Mouse (Mus musculus) MEL (cell line): ENCODE data around the gene Iqcd. TPM values are rescaled to one million over a fixed set of nuclear protein-coding genes. Genes with fewer than 3 reads are reported as not detected.

Experiments used
- DNase-seq: peaks from one replicate; pipeline ENCODE4 v3.0.0; 2011; ENCODE audit warnings: low read depth, low spot score
- H3K27ac ChIP-seq: 2 replicates; pipeline ENCODE4 v1.5.1; 2012; ENCODE audit warnings: low read depth, mild to moderate bottlenecking, control low read depth, low read length, moderate library complexity; ENCODE audit not compliant: control insufficient read depth
- H3K27me3 ChIP-seq, 2 experiments: fragments of 150-350 bp in 1 of 2; sonication (generic) in 1 of 2; 2 replicates each; pipeline ENCODE4 v1.6.1; 2012; ENCODE audit warnings: low read length in 2 of 2, mild to moderate bottlenecking in 2 of 2, improper control_type of control experiment in 1 of 2, moderate library complexity in 1 of 2; ENCODE audit not compliant: insufficient read depth in 2 of 2, control insufficient read depth in 1 of 2
- H3K36me3 ChIP-seq, 2 experiments: 2 replicates each; pipeline ENCODE4 v1.6.1; 2012 to 2014; ENCODE audit warnings: low read length in 2 of 2, improper control_type of control experiment in 1 of 2, inconsistent platforms in 1 of 2, mild to moderate bottlenecking in 1 of 2; ENCODE audit not compliant: insufficient read depth in 2 of 2, control insufficient read depth in 1 of 2
- H3K4me1 ChIP-seq, 2 experiments: fragments of 150-350 bp in 1 of 2; sonication (generic) in 1 of 2; 2 replicates each; pipeline ENCODE4 v1.6.1; 2012; ENCODE audit warnings: low read length in 2 of 2, improper control_type of control experiment in 1 of 2, mild to moderate bottlenecking in 1 of 2; ENCODE audit not compliant: insufficient read depth in 2 of 2, control insufficient read depth in 1 of 2
- H3K4me3 ChIP-seq, 2 experiments: fragments of 150-350 bp in 1 of 2; sonication (generic) in 1 of 2; 2 replicates each; pipeline ENCODE4 v1.5.1; 2012; ENCODE audit warnings: low read depth in 2 of 2, low read length in 2 of 2, mild to moderate bottlenecking in 2 of 2, moderate library complexity in 2 of 2, control low read depth in 1 of 2, improper control_type of control experiment in 1 of 2; ENCODE audit not compliant: control insufficient read depth in 1 of 2, insufficient read depth in 1 of 2
- H3K79me2 ChIP-seq: 2 replicates; pipeline ENCODE4 v1.6.1; 2012; ENCODE audit warnings: mild to moderate bottlenecking, low read length, moderate library complexity; ENCODE audit not compliant: control insufficient read depth, poor library complexity, insufficient read depth
- H3K9ac ChIP-seq: 2 replicates; pipeline ENCODE4 v1.6.1; 2012; ENCODE audit warnings: low read depth, mild to moderate bottlenecking, control low read depth, low read length, moderate library complexity; ENCODE audit not compliant: control insufficient read depth, poor library complexity, severe bottlenecking
- H3K9me3 ChIP-seq: fragments of 150-350 bp; sonication (generic); replicated peaks from 2 replicates; pipeline ENCODE4 v1.6.1; 2012; ENCODE audit warnings: mild to moderate bottlenecking, low read length, improper control_type of control experiment, moderate library complexity; ENCODE audit not compliant: insufficient read depth
- BHLHE40 ChIP-seq: IDR thresholded peaks from 2 replicates; pipeline ENCODE4 v1.6.1; 2012; ENCODE audit warnings: low read depth, mild to moderate bottlenecking, inconsistent platforms, low read length, improper control_type of control experiment, borderline replicate concordance
- CHD2 ChIP-seq: IDR thresholded peaks from 2 replicates; pipeline ENCODE4 v1.6.1; 2011; ENCODE audit warnings: low read length, improper control_type of control experiment
- CTCF ChIP-seq, 3 experiments: IDR thresholded peaks in 2 of 3; conservative IDR thresholded peaks in 1 of 3; 2 replicates each; pipeline ENCODE4 v1.5.1; 2011 to 2012; ENCODE audit warnings: low read length in 3 of 3, low read depth in 2 of 3, mild to moderate bottlenecking in 2 of 3, improper control_type of control experiment in 1 of 3, inconsistent platforms in 1 of 3, mixed read lengths in 1 of 3, moderate library complexity in 1 of 3; ENCODE audit not compliant: control insufficient read depth in 1 of 3, insufficient read depth in 1 of 3, poor library complexity in 1 of 3, severe bottlenecking in 1 of 3
- ELF1 ChIP-seq: IDR thresholded peaks from 2 replicates; pipeline ENCODE4 v1.6.1; 2014; ENCODE audit warnings: low read depth, mild to moderate bottlenecking, inconsistent platforms, low read length, improper control_type of control experiment, moderate library complexity
- EP300 ChIP-seq, 2 experiments: IDR thresholded peaks; 2 replicates each; pipeline ENCODE4 v1.6.1; 2011; ENCODE audit warnings: improper control_type of control experiment in 2 of 2, low read length in 2 of 2, low read depth in 1 of 2, mild to moderate bottlenecking in 1 of 2
- ETS1 ChIP-seq: IDR thresholded peaks from 2 replicates; pipeline ENCODE4 v1.6.1; 2012; ENCODE audit warnings: low read depth, mild to moderate bottlenecking, inconsistent platforms, low read length, improper control_type of control experiment, moderate library complexity
- GABPA ChIP-seq: IDR thresholded peaks from 2 replicates; pipeline ENCODE4 v1.6.1; 2012; ENCODE audit warnings: low read depth, mild to moderate bottlenecking, inconsistent platforms, low read length, improper control_type of control experiment, moderate library complexity
- GATA1 ChIP-seq: IDR thresholded peaks from 2 replicates; pipeline ENCODE4 v1.6.1; 2011; ENCODE audit warnings: low read depth, low read length, improper control_type of control experiment
- HCFC1 ChIP-seq: IDR thresholded peaks from 2 replicates; pipeline ENCODE4 v1.6.1; 2012; ENCODE audit warnings: low read depth, mild to moderate bottlenecking, inconsistent platforms, low read length, improper control_type of control experiment, moderate library complexity
- JUND ChIP-seq: IDR thresholded peaks from 2 replicates; pipeline ENCODE4 v1.6.1; 2011; ENCODE audit warnings: low read depth, mild to moderate bottlenecking, improper control_type of control experiment, low read length
- KAT2A ChIP-seq: conservative IDR thresholded peaks from 2 replicates; pipeline ENCODE4 v1.6.1; 2012; ENCODE audit warnings: low read depth, low read length, improper control_type of control experiment, inconsistent platforms
- MAX ChIP-seq: IDR thresholded peaks from 2 replicates; pipeline ENCODE4 v1.6.1; 2011; ENCODE audit warnings: low read length, improper control_type of control experiment
- MAZ ChIP-seq: IDR thresholded peaks from 2 replicates; pipeline ENCODE4 v1.6.1; 2012; ENCODE audit warnings: low read depth, mild to moderate bottlenecking, inconsistent platforms, low read length, improper control_type of control experiment
- MXI1 ChIP-seq: IDR thresholded peaks from 2 replicates; pipeline ENCODE4 v1.6.1; 2011; ENCODE audit warnings: mild to moderate bottlenecking, low read depth, low read length, improper control_type of control experiment
- MYC ChIP-seq: IDR thresholded peaks from 2 replicates; pipeline ENCODE4 v1.6.1; 2011; ENCODE audit warnings: low read depth, mild to moderate bottlenecking, low read length, improper control_type of control experiment, moderate library complexity
- NELFE ChIP-seq: IDR thresholded peaks from 2 replicates; pipeline ENCODE4 v1.6.1; 2011; ENCODE audit warnings: low read depth, low read length, improper control_type of control experiment
- NRF1 ChIP-seq: IDR thresholded peaks from 2 replicates; pipeline ENCODE4 v1.6.1; 2014; ENCODE audit warnings: low read depth, mild to moderate bottlenecking, inconsistent platforms, low read length, improper control_type of control experiment, moderate library complexity; ENCODE audit not compliant: poor library complexity, insufficient read depth, severe bottlenecking
- SIN3A ChIP-seq: IDR thresholded peaks from 2 replicates; pipeline ENCODE4 v1.6.1; 2012; ENCODE audit warnings: low read length, improper control_type of control experiment, inconsistent platforms
- TAL1 ChIP-seq: IDR thresholded peaks from 2 replicates; pipeline ENCODE4 v1.6.1; 2012; ENCODE audit warnings: mild to moderate bottlenecking, inconsistent platforms, low read length, moderate library complexity, mixed read lengths
- TCF12 ChIP-seq: IDR thresholded peaks from 2 replicates; pipeline ENCODE4 v1.6.1; 2014; ENCODE audit warnings: low read depth, mild to moderate bottlenecking, inconsistent platforms, low read length, improper control_type of control experiment, moderate library complexity
- UBTF ChIP-seq: IDR thresholded peaks from 2 replicates; pipeline ENCODE4 v1.6.1; 2012; ENCODE audit warnings: low read depth, mild to moderate bottlenecking, inconsistent platforms, low read length, improper control_type of control experiment, moderate library complexity, borderline replicate concordance; ENCODE audit not compliant: insufficient read depth
- USF1 ChIP-seq: IDR thresholded peaks from 2 replicates; pipeline ENCODE4 v1.6.1; 2014; ENCODE audit warnings: low read depth, mild to moderate bottlenecking, inconsistent platforms, low read length, improper control_type of control experiment, moderate library complexity
- USF2 ChIP-seq, 2 experiments: IDR thresholded peaks; 2 replicates each; pipeline ENCODE4 v1.6.1; 2011 to 2012; ENCODE audit warnings: improper control_type of control experiment in 2 of 2, low read length in 2 of 2, borderline replicate concordance in 1 of 2, inconsistent platforms in 1 of 2, low read depth in 1 of 2, mild to moderate bottlenecking in 1 of 2; ENCODE audit not compliant: insufficient read depth in 1 of 2
- ZC3H11A ChIP-seq: IDR thresholded peaks from 2 replicates; pipeline ENCODE4 v1.6.1; 2012; ENCODE audit warnings: low read depth, mild to moderate bottlenecking, inconsistent platforms, low read length, improper control_type of control experiment
- ZKSCAN1 ChIP-seq: IDR thresholded peaks from 2 replicates; pipeline ENCODE4 v1.6.1; 2012; ENCODE audit warnings: low read depth, mild to moderate bottlenecking, inconsistent platforms, low read length, improper control_type of control experiment, moderate library complexity
- ZNF384 ChIP-seq: IDR thresholded peaks from 2 replicates; pipeline ENCODE4 v1.6.1; 2012; ENCODE audit warnings: low read depth, mild to moderate bottlenecking, inconsistent platforms, low read length, improper control_type of control experiment
- polyA plus RNA-seq, 2 experiments: library from polyadenylated mRNA; stranded (reverse) in 1 of 2; unstranded in 1 of 2; fragments of >175 nt in 1 of 2; fragments of >200 nt in 1 of 2; gene quantifications; 2 replicates each; pipeline versions ENCODE4 v1.2.1 to v1.2.4; 2012; ENCODE audit warnings: low replicate concordance in 2 of 2, low read depth in 1 of 2; ENCODE audit not compliant: insufficient read length in 2 of 2, insufficient read depth in 1 of 2, missing spikeins in 1 of 2
- total RNA-seq: library from RNA; depleted of rRNA; stranded (reverse); fragments of 300-350 nt; gene quantifications from 2 replicates; pipeline ENCODE4 v1.2.3, GENCODE M21; 2012

Iqcd gene
- total and polyA plus RNA-seq, 3 experiments = 1.1 to 2.2 TPM; not detected in 1

- H3K27ac ChIP-seq = no peak overlapping the region
- H3K36me3 ChIP-seq = no peaks in the 10 kb centered on the region
- no peaks in the 10 kb centered on the region for H3K9me3 ChIP-seq
- no peak for TF ChIP-seq SIN3A
- TF ChIP-seq ZC3H11A = no peak
- no peak for TF ChIP-seq GABPA
- no peak for TF ChIP-seq CHD2
- no peak for TF ChIP-seq HCFC1
- TF ChIP-seq ZKSCAN1 = no peak
- TF ChIP-seq ZNF384 = no peak
- TF ChIP-seq GATA1 = no peak
- TF ChIP-seq EP300 (IDR thresholded peaks at IDR 0.05; ENCODE audit: low read depth in 1 of 2, low read length in 2 of 2) = no peak
- no peak for TF ChIP-seq USF2 (IDR thresholded peaks at IDR 0.05; ENCODE audit: borderline replicate concordance in 1 of 2, insufficient read depth in 1 of 2, low read depth in 1 of 2, low read length in 2 of 2)
- no peak for TF ChIP-seq MXI1
- TF ChIP-seq USF1 = no peak
- TF ChIP-seq MAZ = no peak
- no peak for TF ChIP-seq ELF1
- TF ChIP-seq CTCF (IDR thresholded peaks at IDR 0.05 in 2 of 3, conservative IDR thresholded peaks at IDR 0.05 in 1 of 3; ENCODE audit: control insufficient read depth in 1 of 3, insufficient read depth in 1 of 3, low read depth in 2 of 3, low read length in 3 of 3, poor library complexity in 1 of 3, severe bottlenecking in 1 of 3) = no peak
- no peak for TF ChIP-seq MAX
- TF ChIP-seq NELFE = no peak
- TF ChIP-seq BHLHE40 = no peak
- TF ChIP-seq UBTF = no peak
- no peak overlapping the region for H3K4me3 ChIP-seq
- peaks cover 2 to 9% of the 10 kb centered on the region in 2 experiments; a peak in 2 of 4 replicates for H3K4me1 ChIP-seq
- DNase-seq = no peak
- peaks cover 8% of the 10 kb centered on the region for H3K79me2 ChIP-seq
- no peaks in the 10 kb centered on the region for H3K27me3 ChIP-seq
- H3K9ac ChIP-seq = no peak overlapping the region
Measured at GRCm38 (mm10) chr5:120607335-120607734, 18.5 kb downstream of the Iqcd start.

GRCm38 (mm10) chr5:120609246-120609775, 20.5 kb downstream of the Iqcd start:
- no peak overlapping the region for H3K4me3 ChIP-seq
- peaks cover 2 to 9% of the 10 kb centered on the region in 2 experiments; a peak in 2 of 4 replicates for H3K4me1 ChIP-seq
- H3K9ac ChIP-seq = no peak overlapping the region
- peaks cover 18% of the 10 kb centered on the region for H3K79me2 ChIP-seq
- no peak for DNase-seq
- H3K9me3 ChIP-seq = no peaks in the 10 kb centered on the region
- H3K27ac ChIP-seq = no peak overlapping the region
- H3K27me3 ChIP-seq = no peaks in the 10 kb centered on the region
- no peaks in the 10 kb centered on the region for H3K36me3 ChIP-seq
- no peak for TF ChIP-seq GATA1
- no peak for TF ChIP-seq KAT2A
- TF ChIP-seq ETS1 = no peak
- no peak for TF ChIP-seq TCF12
- TF ChIP-seq EP300 (IDR thresholded peaks at IDR 0.05; ENCODE audit: low read depth in 1 of 2, low read length in 2 of 2) = no peak
- TF ChIP-seq TAL1 = no peak
- TF ChIP-seq MYC = no peak
- no peak for TF ChIP-seq NRF1
- TF ChIP-seq JUND = no peak
- no peak for TF ChIP-seq GABPA
- TF ChIP-seq ZC3H11A = no peak
